Mouse (Mus musculus): ENCODE results near the gene Elmo1. TPM values are rescaled to one million over a fixed set of nuclear protein-coding genes. Genes with fewer than 3 reads are reported as not detected.

The Elmo1 gene
- polyA plus RNA-seq, 1 experiment: 11.3 TPM

GRCm38 (mm10) chr13:20237615-20238014 lies 147.2 kb downstream of the Elmo1 start:
- 74% methylated on average over 5 of the region's 5 CpGs for WGBS

GRCm38 (mm10) chr13:20238146-20238545 lies 147.8 kb downstream of the Elmo1 start:
- 66% methylated on average over 3 of the region's 3 CpGs for WGBS
- DNase-seq (ENCODE audit: low read depth, low spot score): no peak

More at GRCm38 (mm10) chr13:20237615-20238014, 147.2 kb downstream of the Elmo1 start:
- no peak for DNase-seq (ENCODE audit: low read depth, low spot score)

GRCm38 (mm10) chr13:20238743-20239142 lies 148.3 kb downstream of the Elmo1 start:
- no peak for DNase-seq (ENCODE audit: low read depth, low spot score)
- 74% methylated on average over 3 of the region's 3 CpGs for WGBS

GRCm38 (mm10) chr13:20250069-20250668 lies 159.8 kb downstream of the Elmo1 start:
- DNase-seq (ENCODE audit: low read depth, low spot score): no peak

- DNase-seq (ENCODE audit: low read depth, low spot score): no peak
- WGBS: 74% methylated on average over 6 of the region's 6 CpGs
Measured at GRCm38 (mm10) chr13:20254911-20255310, 164.5 kb downstream of the Elmo1 start.

DNA sequence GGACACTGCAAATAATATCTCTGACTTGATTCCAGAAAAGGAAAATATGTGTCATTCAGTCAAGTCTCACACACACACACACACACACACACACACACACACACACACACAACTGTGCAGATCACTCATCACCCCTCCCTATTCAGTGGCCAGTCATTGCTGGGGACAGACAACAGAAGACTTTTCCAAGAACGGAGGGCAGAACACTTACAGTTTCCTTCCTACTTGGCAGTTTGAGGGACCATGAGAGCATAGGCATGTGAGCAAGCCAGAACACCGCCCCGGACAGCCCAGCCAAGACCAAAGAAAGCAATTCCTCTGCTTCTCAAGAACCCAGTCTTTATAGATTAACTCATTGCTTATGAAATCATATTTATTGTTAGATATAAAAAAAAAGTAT lies 165.0 kb downstream of the Elmo1 start:
- 70% methylated on average over 3 of the region's 3 CpGs for WGBS
- DNase-seq (ENCODE audit: low read depth, low spot score): no peak

DNA sequence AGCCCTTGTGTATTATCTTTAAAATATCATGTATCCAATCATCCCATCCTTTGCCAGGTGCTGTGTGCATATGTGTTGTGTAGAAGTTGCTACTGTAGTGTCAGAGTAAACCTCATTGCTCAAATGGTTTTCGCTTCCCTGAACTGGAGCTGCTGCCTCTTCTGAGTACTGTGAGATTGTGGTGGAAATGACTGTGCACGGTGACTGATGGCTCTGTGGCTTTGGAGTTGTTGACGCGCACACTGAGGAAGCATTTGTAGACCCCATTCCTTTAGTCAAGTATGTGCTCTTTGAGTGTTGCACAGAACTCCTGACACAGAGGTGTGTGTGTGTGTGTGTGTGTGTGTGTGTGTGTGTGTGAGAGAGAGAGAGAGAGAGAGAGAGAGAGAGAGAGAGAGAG lies 166.2 kb downstream of the Elmo1 start:
- WGBS: 98% methylated on average over 4 of the region's 4 CpGs
- DNase-seq (ENCODE audit: low read depth, low spot score): no peak

DNA sequence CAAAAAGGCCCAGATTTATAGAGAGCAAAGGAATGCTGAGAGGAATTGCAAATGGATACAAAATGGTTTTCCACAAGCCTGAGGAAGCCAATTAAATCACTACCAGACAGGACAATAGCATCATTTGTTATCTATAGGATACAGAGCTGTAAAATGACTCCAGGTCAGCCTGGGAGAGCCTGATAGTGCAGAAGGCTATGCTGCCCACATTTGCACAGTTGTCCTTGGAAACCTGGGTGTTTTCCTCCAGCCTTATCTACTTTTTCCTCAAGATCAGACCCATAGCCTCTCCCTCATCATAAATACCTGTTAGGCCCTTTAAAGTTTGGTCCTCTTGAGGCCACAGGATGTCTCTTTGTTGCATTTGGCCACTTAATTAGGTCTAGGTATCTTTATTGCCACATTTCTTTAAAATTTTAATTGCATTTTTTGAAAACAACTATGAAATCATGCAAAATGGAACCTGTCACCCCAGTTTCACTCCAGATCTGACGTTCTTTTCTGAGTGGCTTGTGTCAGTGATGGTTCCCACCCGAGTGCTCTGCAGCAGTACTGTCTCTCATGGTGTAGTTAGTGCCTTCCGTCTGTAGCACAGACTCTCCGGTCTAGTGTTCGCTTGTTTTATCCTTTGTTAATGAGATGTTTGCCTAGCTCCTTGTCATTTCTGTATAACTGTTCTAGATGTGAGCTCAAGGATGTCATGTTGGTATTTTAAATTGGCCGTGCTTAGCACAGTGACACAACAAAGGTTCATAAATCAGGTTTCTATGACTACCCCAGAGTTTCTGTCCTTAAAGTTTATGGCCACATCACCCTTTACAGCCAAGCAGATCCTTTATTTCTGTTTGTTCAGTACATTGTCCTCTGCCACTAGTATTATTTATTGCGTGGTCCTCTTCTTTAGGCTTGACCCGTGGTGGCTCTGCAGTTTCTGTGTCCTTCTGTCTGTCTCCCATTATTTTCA lies 167.4 kb downstream of the Elmo1 start:
- no peak for DNase-seq (ENCODE audit: low read depth, low spot score)
- 48% methylated on average over 8 of the region's 8 CpGs for WGBS

DNA sequence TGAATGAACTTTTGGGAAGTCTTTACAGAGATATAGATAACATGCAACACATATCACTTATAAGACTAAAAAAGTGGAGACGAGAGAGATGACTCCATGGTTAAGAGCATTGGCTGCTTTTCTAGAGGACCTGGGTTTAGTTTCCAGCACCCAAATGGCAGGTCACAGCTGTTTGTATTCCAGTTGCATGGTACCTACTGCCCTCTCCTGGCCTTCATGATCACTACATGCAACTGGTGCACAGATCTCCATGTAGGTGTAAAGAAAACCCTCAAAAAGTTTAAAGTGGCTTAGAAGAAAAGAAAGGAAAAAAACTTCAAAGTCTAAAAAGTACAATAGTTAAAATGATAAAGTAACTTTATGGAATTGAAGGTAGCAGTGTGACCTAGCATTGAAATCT lies 172.8 kb downstream of the Elmo1 start:
- WGBS: 100% methylated on average over 1 of the region's 1 CpGs
- no peak for DNase-seq (ENCODE audit: low read depth, low spot score)

- WGBS: 68% methylated on average over 6 of the region's 6 CpGs
- no peak for DNase-seq (ENCODE audit: low read depth, low spot score)
Measured at GRCm38 (mm10) chr13:20270148-20270547, 179.8 kb downstream of the Elmo1 start.

DNA sequence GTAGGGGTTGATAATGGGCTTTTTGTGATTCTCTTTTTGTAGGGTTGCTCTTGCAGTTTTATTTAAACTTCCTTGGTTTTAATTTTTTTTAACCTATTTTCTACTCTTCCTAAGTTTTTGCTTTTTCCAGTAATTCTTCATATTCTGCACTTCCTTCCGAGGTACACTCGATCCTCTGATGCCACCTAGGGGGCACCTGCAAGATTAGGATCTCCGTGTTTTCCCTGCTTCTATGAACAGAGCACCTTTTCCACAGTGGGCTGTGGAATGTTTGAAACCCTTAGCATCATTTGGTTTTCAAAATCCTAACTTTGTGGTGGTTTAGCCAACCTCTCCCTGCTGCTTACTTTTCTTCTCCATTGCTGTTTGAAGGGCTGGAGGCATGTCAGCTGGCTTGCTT lies 181.4 kb downstream of the Elmo1 start:
- DNase-seq (ENCODE audit: low read depth, low spot score): peak; percentile 7

GRCm38 (mm10) chr13:20272562-20272961 lies 182.2 kb downstream of the Elmo1 start:
- DNase-seq (ENCODE audit: low read depth, low spot score): no peak
- 59% methylated on average over 6 of the region's 6 CpGs for WGBS

More for the DNA sequence above, 181.4 kb downstream of the Elmo1 start:
- WGBS: 38% methylated on average over 3 of the region's 3 CpGs

- no peak for DNase-seq (ENCODE audit: low read depth, low spot score)
- WGBS: 59% methylated on average over 2 of the region's 2 CpGs
Measured at GRCm38 (mm10) chr13:20279889-20280288, 189.5 kb downstream of the Elmo1 start.

- DNase-seq (ENCODE audit: low read depth, low spot score): no peak
- 86% methylated on average over 7 of the region's 7 CpGs for WGBS
Measured at GRCm38 (mm10) chr13:20283891-20284290, 193.5 kb downstream of the Elmo1 start.

DNA sequence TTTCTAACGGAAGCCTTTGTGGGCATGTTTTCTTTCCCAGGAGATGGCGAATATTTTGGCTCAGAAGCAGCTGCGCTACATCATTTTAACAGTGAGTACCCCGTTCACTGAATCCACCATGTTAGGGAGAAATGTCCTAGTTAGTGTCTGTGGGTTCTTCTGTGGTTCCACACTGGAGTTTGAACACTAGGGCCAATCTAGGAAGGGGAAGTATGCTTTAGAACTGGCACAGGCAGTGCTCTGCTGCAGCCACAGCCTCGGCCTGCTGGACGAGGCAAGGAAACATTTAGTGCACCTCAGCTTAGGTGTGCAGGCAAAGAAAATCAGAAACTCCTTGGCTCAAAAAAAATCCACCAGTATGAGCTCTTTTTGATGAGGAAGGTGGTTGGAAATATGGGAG lies 196.3 kb downstream of the Elmo1 start:
- whole genome bisulfite sequencing: 94% methylated on average over 6 of the region's 6 CpGs
- no peak for DNase-seq (ENCODE audit: low read depth, low spot score)

DNA sequence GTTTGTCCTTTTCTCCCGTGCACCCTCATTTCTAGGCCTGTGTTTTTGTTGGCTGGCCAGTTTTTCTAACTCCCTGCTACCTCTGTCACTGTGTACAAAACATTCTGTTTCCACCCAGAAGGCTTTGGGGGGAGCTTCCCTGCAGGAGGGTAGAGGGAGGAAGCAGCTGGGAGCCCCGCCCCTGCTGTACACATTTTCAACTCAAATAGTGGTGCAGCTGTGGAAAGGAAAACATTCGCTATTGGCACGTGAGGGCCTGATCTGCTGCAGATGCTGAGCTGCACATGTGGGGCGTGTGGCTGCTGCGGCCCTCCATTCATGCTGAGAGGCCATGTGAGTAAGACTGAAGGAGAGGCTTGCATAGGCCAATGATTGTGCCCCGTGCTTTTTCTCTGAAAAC lies 198.0 kb downstream of the Elmo1 start:
- WGBS: 40% methylated on average over 7 of the region's 7 CpGs
- no peak for DNase-seq (ENCODE audit: low read depth, low spot score)

- DNase-seq (ENCODE audit: low read depth, low spot score): no peak
- WGBS: 71% methylated on average over 10 of the region's 10 CpGs
Measured at GRCm38 (mm10) chr13:20290412-20290811, 200.0 kb downstream of the Elmo1 start.

DNA sequence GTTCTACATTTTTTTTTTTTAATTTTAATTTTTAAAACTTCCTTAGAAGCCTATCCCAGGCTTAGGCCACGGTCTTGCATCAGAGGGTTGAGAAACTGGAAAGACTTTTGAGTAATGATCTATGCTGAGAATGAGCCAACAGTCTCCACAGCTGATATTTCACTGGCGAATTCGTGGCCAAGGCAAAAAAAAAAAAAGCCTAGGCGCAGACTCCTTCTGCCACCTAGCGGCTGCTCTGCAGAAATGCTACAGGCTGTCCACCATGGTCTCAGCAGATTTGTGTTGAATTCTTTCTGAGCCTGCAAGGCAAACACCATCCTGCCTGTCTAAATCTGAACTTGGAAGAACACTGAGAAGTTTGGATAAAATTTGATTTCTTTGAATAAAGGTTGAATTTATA lies 202.0 kb downstream of the Elmo1 start:
- WGBS: 3% methylated on average over 5 of the region's 5 CpGs
- peak; percentile 14 for DNase-seq (ENCODE audit: low read depth, low spot score)

DNA sequence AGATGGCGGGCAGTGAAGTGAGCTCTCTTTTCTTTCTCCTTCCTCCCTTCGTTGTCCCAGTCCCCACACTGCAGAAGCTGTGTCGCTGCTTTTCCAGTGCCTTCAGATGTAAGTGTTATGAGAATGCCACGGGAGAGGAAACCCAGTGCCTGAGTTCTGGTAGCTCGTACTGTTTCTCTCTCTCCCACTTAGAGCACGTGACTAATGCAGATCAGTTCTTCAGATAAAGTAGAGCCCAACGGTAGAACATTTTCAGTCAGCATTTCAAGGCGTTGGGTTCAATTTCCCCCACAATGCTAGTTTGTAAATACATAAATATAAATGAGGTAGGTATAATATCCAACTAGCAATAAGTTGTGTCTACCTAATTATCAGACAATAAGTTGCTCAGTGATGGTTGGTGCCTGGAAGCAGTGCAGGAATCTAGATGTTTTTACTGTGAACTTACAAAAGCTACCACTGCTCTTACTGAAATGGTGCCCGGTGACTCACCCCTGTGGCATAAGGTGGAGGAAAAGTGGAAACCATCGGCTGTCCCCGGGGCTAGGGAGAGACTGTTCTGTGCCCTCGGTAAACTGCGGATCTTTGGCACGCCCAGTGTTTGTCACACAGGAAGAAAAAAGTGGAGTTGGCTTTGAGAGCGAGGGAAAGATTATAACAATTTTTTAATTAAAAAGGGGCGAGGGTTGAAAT lies 205.0 kb downstream of the Elmo1 start:
- 74% methylated on average over 16 of the region's 16 CpGs for WGBS
- DNase-seq (ENCODE audit: low read depth, low spot score): no peak

- WGBS: 31% methylated on average over 3 of the region's 3 CpGs
- DNase-seq (ENCODE audit: low read depth, low spot score): peak; percentile 16
Measured at GRCm38 (mm10) chr13:20297841-20298240, 207.4 kb downstream of the Elmo1 start.
